Mouse (Mus musculus) liver, postnatal 0 days (tissue): Measurements from ENCODE around the gene Atad1. TPM values are rescaled to one million over a fixed set of nuclear protein-coding genes. Genes with fewer than 3 reads are reported as not detected.

Source experiments
- ATAC-seq: fragments of 200-750 bp; cut with Nextera tagmentation; 2 replicates; pipeline ENCODE4 v1.8.0; 2017; ENCODE audit warnings: mild to moderate bottlenecking, moderate library complexity
- DNase-seq: peaks from one replicate; pipeline ENCODE4 v3.0.0-alpha.2; 2016
- H3K27ac ChIP-seq: fragments of 300-500 bp; sonication (generic); 2 replicates; pipeline ENCODE4 v1.5.1; 2014; ENCODE audit warnings: antibody characterized with exemption, moderate library complexity, mild to moderate bottlenecking, low read depth
- H3K27me3 ChIP-seq: fragments of 300-500 bp; sonication (generic); 2 replicates; pipeline ENCODE4 v1.6.1; 2014; ENCODE audit warnings: low read length, control low read depth, mixed read lengths; ENCODE audit not compliant: insufficient read depth
- H3K36me3 ChIP-seq: fragments of 300-500 bp; sonication (generic); replicated peaks from 2 replicates; pipeline ENCODE4 v1.6.1; 2014; ENCODE audit warnings: mild to moderate bottlenecking, control low read depth, low read length, moderate library complexity, mixed read lengths; ENCODE audit not compliant: insufficient read depth
- H3K4me1 ChIP-seq: fragments of 300-500 bp; sonication (generic); 2 replicates; pipeline ENCODE4 v1.6.1; 2014; ENCODE audit warnings: antibody characterized with exemption, mild to moderate bottlenecking, control low read depth; ENCODE audit not compliant: insufficient read depth
- H3K4me2 ChIP-seq: fragments of 300-500 bp; sonication (generic); 2 replicates; pipeline ENCODE4 v1.6.1; 2014; ENCODE audit warnings: low read depth, mild to moderate bottlenecking, low read length, moderate library complexity, mixed read lengths
- H3K4me3 ChIP-seq: fragments of 300-500 bp; sonication (generic); 2 replicates; pipeline ENCODE4 v1.5.1; 2014; ENCODE audit warnings: low read depth, low read length
- H3K9ac ChIP-seq: fragments of 300-500 bp; sonication (generic); replicated peaks from 2 replicates; pipeline ENCODE4 v1.6.1; 2014; ENCODE audit warnings: mild to moderate bottlenecking, moderate library complexity
- H3K9me3 ChIP-seq: fragments of 300-500 bp; sonication (generic); 2 replicates; pipeline ENCODE4 v1.6.1; 2016; ENCODE audit warnings: mild to moderate bottlenecking, control low read depth, low read length, mixed read lengths
- CTCF ChIP-seq: sonication (generic); IDR thresholded peaks from 2 replicates; pipeline ENCODE4 v1.5.1; 2016; ENCODE audit warnings: antibody characterized with exemption, low read depth
- EP300 ChIP-seq: IDR thresholded peaks from 2 replicates; pipeline ENCODE4 v1.6.1; 2016; ENCODE audit warnings: antibody characterized with exemption, low read depth, mild to moderate bottlenecking
- WGBS: fragments of 180-500 bp; shearing (Covaris S2); extraction: QIAGEN DNeasy Blood & Tissue Kit; methylation state at CpG from one replicate; pipeline ENCODE4 v1.1.7; 2014; ENCODE audit not compliant: insufficient replicate concordance; 5-methylcytosine and 5-hydroxymethylcytosine counted together
- polyA plus RNA-seq: library from polyadenylated mRNA; unstranded; fragments of >200 nt; fragmentation: Nextera tagmentation; extraction: Ambion mirVana; gene quantifications from 2 replicates; pipeline ENCODE4 v1.2.1, GENCODE M21; 2015

Gene Atad1
- polyA plus RNA-seq, 1 experiment from 2014 or later = 25.9 TPM

DNA sequence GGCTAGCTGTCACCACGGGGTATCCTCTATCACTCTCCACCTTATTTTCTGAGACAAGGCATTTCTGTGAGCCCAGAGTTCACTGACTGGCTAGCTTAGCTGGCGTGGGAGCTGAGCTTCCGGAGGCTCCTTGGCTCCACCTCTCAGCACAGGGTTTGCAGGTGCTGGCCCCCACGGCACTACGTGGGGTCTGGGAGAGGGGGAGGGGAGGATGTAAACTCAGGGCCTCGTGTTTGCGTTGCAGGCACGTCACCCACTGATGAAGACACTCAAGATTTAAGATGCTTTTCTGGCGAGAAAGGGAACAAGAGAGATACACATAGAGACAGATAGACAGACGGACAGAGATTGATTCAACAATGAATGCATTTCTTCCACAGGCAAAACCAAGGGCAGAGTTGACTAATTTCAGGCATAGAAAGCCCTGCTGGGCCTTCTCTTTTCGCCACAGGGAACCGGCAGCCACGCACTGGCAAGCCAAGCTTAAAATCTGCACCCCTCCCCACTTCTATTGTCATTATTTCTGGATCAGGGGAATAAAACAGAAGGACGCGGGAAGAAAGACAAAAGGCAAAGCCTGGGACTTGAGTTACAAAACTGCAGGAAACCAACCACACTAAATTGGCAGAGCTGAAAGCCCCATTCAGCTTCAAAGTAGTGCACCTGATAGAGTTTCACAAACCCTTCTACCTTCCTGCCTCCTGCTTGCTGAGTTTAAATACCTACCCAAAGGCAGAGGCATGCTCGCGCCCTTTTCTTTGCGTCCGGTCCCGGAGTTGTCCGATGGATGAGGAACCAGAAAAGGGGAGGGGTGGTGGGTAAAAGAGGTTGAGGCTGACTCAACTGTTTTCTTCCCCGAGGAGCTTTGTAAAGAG lies 12.9 kb downstream of the Atad1 start:
- no peak overlapping the region for H3K4me2 ChIP-seq
- no peak overlapping the region for H3K4me3 ChIP-seq
- 12% methylated on average over 22 of the region's 22 CpGs for WGBS
- H3K27ac ChIP-seq = no peak overlapping the region
- H3K36me3 ChIP-seq = no peaks in the 10 kb centered on the region
- 0 out of 2 replicates have a peak, but pooled peaks cover 4% of the 10 kb centered on the region for H3K4me1 ChIP-seq
- peak; percentile 20 for DNase-seq
- no peaks in the 10 kb centered on the region for H3K9me3 ChIP-seq
- H3K27me3 ChIP-seq = peaks cover 4% of the 10 kb centered on the region; the same call in 1 of the 2 replicates
- TF ChIP-seq EP300 = no peak
- no peak for TF ChIP-seq CTCF
- no peak overlapping the region for H3K9ac ChIP-seq
- no peak for ATAC-seq

DNA sequence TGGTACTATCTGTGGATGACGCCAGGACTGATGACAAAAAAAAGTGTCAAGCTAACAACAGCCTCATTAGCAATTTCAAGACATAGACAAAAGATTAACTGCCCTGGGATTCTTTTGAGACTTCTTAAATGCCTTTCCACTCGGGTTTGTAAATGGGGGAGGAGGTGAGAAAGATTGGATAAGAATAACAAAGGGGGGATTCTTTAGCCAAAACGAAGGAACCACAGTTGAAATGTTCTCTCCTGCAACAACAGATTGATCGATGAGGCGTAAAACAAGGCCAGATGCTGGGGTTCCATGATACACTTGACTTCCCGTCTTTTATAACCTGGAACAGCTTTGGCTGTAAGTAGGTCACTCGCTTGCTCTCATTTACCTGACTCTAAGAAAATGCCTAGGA lies 15.8 kb downstream of the Atad1 start:
- WGBS = 53% methylated on average over 7 of the region's 7 CpGs
- Histone ChIP-seq H3K36me3 (no peaks in the 10 kb centered on the region), H3K4me3 (no peak overlapping the region), H3K27ac (no peak overlapping the region), H3K4me1 (0 out of 2 replicates have a peak, but pooled peaks cover 4% of the 10 kb centered on the region), H3K9me3 (no peaks in the 10 kb centered on the region), H3K4me2 (no peak overlapping the region), H3K27me3 (peaks cover 4% of the 10 kb centered on the region; the same call in 1 of the 2 replicates), H3K9ac (no peak overlapping the region)
- DNase-seq (no peak), ATAC-seq (no peak)
- TF ChIP-seq CTCF (no peak), EP300 (no peak)

DNA sequence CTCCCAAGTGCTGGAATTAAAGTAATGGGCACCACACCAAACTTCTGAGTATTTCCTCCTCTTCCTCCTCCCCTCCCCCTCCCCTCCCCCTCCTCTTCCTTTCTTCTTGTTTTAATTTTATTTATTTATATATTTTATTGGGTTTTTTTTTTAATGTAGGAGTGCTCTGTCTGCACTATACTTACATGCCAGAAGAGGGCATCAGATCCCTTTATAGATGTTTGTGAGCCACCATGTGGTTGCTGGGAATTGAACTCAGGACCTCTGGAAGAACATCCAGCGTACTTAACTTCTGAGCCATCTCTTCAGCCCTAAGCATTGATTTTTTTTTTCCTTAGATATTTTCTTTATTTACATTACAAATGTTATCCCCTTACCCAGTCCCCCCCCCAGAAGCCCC lies 19.3 kb downstream of the Atad1 start:
- H3K4me2 ChIP-seq = no peak overlapping the region
- ATAC-seq (no peak), DNase-seq (no peak)
- H3K9me3 ChIP-seq = no peaks in the 10 kb centered on the region
- no peak overlapping the region for H3K4me3 ChIP-seq
- H3K27ac ChIP-seq = no peak overlapping the region
- H3K27me3 ChIP-seq = no peaks in the 10 kb centered on the region
- no peaks in the 10 kb centered on the region for H3K36me3 ChIP-seq
- TF ChIP-seq EP300 = no peak
- TF ChIP-seq CTCF = peak; percentile 15; the same call in 1 of the 2 replicates
- no peaks in the 10 kb centered on the region for H3K4me1 ChIP-seq
- 93% methylated on average over 1 of the region's 1 CpGs for WGBS
- no peak overlapping the region for H3K9ac ChIP-seq

DNA sequence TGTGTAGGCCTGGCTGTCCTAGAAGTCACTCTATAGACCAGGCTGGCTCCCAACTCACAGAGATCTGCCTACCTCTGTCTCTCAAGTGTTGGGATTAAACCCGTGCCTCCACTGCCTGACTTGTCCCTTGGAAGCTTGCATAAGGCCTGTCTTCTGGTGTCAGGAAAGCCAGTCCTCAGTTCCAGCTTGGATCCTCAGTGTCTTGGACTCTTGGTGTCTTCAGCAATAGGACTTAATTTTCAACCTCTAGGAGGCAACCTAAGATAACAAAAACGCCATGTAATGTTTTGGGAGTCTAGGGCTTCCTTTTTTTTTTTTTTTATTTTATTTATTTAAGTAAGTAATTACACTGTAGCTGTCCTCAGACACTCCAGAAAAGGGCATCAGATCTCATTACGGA lies 22.0 kb downstream of the Atad1 start:
- Histone ChIP-seq H3K4me2 (no peak overlapping the region), H3K36me3 (no peaks in the 10 kb centered on the region), H3K4me1 (no peaks in the 10 kb centered on the region), H3K9ac (no peak overlapping the region), H3K27me3 (no peaks in the 10 kb centered on the region), H3K27ac (no peak overlapping the region), H3K4me3 (no peak overlapping the region), H3K9me3 (no peaks in the 10 kb centered on the region)
- TF ChIP-seq CTCF (peak; percentile 22; the same call in 1 of the 2 replicates), EP300 (no peak)
- ATAC-seq (no peak), DNase-seq (no peak)
- WGBS = 50% methylated on average over 3 of the region's 3 CpGs

DNA sequence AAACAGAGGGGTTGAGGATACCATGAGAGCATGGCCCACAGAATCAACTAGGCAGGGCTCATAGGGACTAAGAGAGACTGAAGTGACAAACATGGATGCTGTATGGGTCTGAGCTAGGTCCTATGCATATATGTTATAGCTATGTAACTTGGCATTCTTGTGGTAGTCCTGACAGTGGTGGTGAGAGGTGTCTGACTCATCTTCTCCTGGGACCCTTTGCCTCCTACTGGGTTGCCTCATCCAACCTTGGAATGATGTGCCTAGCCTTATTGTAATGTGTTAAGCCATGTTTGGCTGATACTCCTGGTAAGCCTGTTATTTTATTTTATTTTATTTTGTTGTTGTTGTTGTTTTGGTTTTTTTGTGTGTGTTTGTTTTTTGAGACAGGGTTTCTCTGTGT lies 23.9 kb downstream of the Atad1 start:
- Histone ChIP-seq H3K4me2 (no peak overlapping the region), H3K9ac (no peak overlapping the region), H3K9me3 (no peaks in the 10 kb centered on the region), H3K4me1 (peaks cover 9% of the 10 kb centered on the region), H3K4me3 (no peak overlapping the region), H3K27me3 (no peaks in the 10 kb centered on the region), H3K27ac (no peak overlapping the region), H3K36me3 (no peaks in the 10 kb centered on the region)
- DNase-seq = no peak
- no peak for ATAC-seq
- TF ChIP-seq EP300 = no peak

DNA sequence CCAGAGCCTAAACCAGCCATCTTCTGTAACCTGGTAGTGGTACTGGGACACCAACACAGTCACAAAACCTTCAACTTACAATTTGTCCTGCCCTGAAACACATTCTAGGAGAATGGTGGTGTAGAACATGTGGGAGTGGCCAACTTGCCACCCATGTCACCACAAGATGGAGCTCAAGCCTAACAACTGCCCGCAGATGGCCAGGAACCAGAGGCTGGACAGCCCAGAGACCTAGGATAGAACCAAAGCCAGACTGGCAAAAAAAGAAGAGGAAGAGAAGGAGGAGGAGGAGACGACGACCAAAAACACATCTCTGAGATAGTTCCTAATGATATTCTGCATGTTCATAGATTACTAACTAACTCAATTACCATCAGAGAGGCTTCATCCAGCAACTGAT lies 24.4 kb downstream of the Atad1 start:
- no peak overlapping the region for H3K4me3 ChIP-seq
- H3K36me3 ChIP-seq = no peaks in the 10 kb centered on the region
- DNase-seq = peak; percentile 76
- WGBS = 4% methylated on average over 3 of the region's 3 CpGs
- no peaks in the 10 kb centered on the region for H3K27me3 ChIP-seq
- no peak overlapping the region for H3K9ac ChIP-seq
- H3K4me2 ChIP-seq = no peak overlapping the region
- peaks cover 12% of the 10 kb centered on the region for H3K4me1 ChIP-seq
- H3K27ac ChIP-seq = no peak overlapping the region
- H3K9me3 ChIP-seq = no peaks in the 10 kb centered on the region
- no peak for ATAC-seq
- TF ChIP-seq CTCF (peak; percentile 92), EP300 (no peak)
